Mouse (Mus musculus) layer of hippocampus, postnatal 10 days (tissue): Measurements from ENCODE around the gene Ces1c. TPM values are rescaled to one million over a fixed set of nuclear protein-coding genes. Genes with fewer than 3 reads are reported as not detected.

Experiments
- total RNA-seq, 2 experiments: library from RNA; stranded (reverse); gene quantifications; 2 replicates each; pipeline ENCODE4 v1.2.3; 2021

The Ces1c gene
- total RNA-seq, 2 experiments from 2014 or later = not detected

Other genes with a start within 250 kb of the Ces1c start
- gene Capns2, start 229.9 kb downstream of the Ces1c start, total RNA-seq = 1 to 10 TPM; 1.0 to 1.8 TPM
- under 1 TPM; 0.22 to 0.34 TPM for gene Slc6a2, start 171.2 kb downstream of the Ces1c start, total RNA-seq
- gene Ces1a, start 83.1 kb downstream of the Ces1c start, total RNA-seq = not detected
- not detected for gene Ces1b, start 51.3 kb downstream of the Ces1c start, total RNA-seq
- gene Ces1d, start 66.6 kb upstream of the Ces1c start, total RNA-seq = not detected
- gene Ces1e, start 98.3 kb upstream of the Ces1c start, total RNA-seq = not detected
- gene Ces1f, start 148.5 kb upstream of the Ces1c start, total RNA-seq = not detected
- gene Ces1g, start 206.0 kb upstream of the Ces1c start, total RNA-seq = not detected
- gene Ces1h, start 248.4 kb upstream of the Ces1c start, total RNA-seq = not detected